Mouse (Mus musculus): ENCODE results near the gene Ergic2. TPM values are rescaled to one million over a fixed set of nuclear protein-coding genes. Genes with fewer than 3 reads are reported as not detected.

The Ergic2 gene
- polyA plus RNA-seq, 1 experiment = 11.8 TPM

DNA sequence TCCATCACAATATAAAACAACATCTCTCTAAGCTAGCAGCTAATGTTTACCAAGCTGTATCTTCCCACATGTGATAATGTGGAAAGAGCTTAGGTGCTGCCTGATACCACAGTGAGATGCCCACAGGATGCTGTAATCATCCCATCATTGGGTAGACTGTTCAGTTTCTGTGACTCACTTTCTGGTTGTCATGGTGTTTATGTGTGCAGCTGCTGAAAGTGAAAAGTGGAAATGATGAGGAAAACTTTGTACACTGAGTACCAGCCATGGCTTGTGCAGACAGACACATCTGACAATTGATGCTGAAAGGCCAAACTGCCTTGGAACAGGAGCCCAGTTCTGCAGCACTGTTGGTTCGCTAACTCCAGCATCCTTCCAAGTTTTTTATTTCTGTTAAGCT is 27.1 kb upstream of the Ergic2 start:
- Histone ChIP-seq H3K4me1 (ENCODE audit: control insufficient read depth, insufficient read depth, insufficient read length) (no peaks in the 10 kb centered on the region), H3K4me3 (ENCODE audit: extremely low read depth, insufficient read depth, insufficient read length) (no peak overlapping the region), H3K36me3 (ENCODE audit: control insufficient read depth, insufficient read depth, low read length) (no peaks in the 10 kb centered on the region), H3K27me3 (ENCODE audit: control insufficient read depth, insufficient read depth, low read length) (no peaks in the 10 kb centered on the region), H3K27ac (ENCODE audit: insufficient read depth, low read length) (no peak overlapping the region)
- TF ChIP-seq CTCF (IDR thresholded peaks at IDR 0.05; ENCODE audit: extremely low read depth, insufficient read depth, insufficient read length, insufficient replicate concordance) (no peak), POLR2A (IDR thresholded peaks at IDR 0.05; ENCODE audit: low read depth, low read length) (no peak)
- DNase-seq (ENCODE audit: low read depth in 1 of 2, low spot score in 2 of 2) = no peak
- 85% methylated on average over 1 of the region's 1 CpGs for WGBS

DNA sequence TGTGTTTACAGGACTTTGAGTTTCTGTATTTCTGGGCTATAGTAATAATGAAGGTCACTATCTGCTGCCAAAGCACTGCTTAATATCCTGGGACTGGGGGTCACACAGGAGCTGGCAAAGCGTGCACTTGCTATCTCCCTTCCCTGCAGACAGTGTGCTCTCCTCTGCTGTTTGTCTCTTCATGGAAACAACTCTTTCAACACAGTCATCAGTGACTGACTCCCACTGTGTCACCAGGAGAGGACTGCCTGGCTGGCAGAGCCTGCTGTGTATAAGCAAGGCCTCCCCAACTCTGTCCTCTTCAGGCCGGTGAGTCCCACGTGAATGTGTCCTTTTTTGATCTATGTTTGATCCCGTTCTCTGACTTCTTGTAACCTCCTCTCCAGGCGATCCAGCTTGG is 25.3 kb upstream of the Ergic2 start:
- WGBS = 86% methylated on average over 5 of the region's 5 CpGs

DNA sequence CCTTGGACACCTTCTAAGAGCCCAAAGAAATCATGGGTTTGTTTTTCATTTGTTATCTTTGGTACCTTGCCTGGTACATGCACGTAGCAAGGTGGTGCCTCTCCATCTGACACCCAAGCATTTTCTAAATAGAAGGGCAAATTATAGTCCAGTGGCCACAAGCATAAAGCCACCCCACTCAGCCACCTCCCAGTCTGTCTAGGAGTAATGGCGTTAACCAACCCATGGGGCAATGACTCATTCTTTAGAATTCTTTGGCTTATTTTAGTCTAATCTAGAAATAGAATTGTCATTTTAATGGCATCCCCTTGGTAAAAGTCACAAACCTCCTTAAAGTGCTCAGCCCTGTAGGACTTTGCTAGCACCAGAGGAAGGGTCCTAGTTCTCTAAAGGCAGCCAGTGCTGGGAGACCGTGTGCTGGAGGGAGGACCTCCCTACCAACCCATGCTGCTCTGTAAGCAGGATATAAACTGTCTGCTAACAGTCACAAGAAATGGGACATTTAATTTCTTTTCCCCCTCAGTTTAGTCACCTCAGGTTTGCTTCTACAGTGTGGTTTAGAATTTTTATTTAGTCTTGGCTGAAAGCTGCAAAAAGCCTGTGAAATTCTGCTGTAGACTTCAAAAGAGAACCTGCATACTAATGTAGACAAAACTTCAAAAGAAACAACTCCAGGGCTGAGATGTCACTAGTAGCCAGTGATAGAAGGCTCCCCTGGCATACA is 22.1 kb upstream of the Ergic2 start:
- 89% methylated on average over 3 of the region's 3 CpGs for WGBS
- Histone ChIP-seq H3K4me1 (ENCODE audit: control insufficient read depth, insufficient read depth, insufficient read length) (no peaks in the 10 kb centered on the region), H3K27ac (ENCODE audit: insufficient read depth, low read length) (no peak overlapping the region), H3K36me3 (ENCODE audit: control insufficient read depth, insufficient read depth, low read length) (no peaks in the 10 kb centered on the region), H3K4me3 (ENCODE audit: extremely low read depth, insufficient read depth, insufficient read length) (no peak overlapping the region), H3K27me3 (ENCODE audit: control insufficient read depth, insufficient read depth, low read length) (no peaks in the 10 kb centered on the region)
- TF ChIP-seq POLR2A (IDR thresholded peaks at IDR 0.05; ENCODE audit: low read depth, low read length) = no peak
- no peak for TF ChIP-seq CTCF (IDR thresholded peaks at IDR 0.05; ENCODE audit: extremely low read depth, insufficient read depth, insufficient read length, insufficient replicate concordance)
- no peak for DNase-seq (ENCODE audit: low read depth in 1 of 2, low spot score in 2 of 2)

More for the DNA sequence above, 25.3 kb upstream of the Ergic2 start:
- Histone ChIP-seq H3K36me3 (ENCODE audit: control insufficient read depth, insufficient read depth, low read length) (no peaks in the 10 kb centered on the region), H3K27ac (ENCODE audit: insufficient read depth, low read length) (no peak overlapping the region), H3K4me3 (ENCODE audit: extremely low read depth, insufficient read depth, insufficient read length) (no peak overlapping the region), H3K27me3 (ENCODE audit: control insufficient read depth, insufficient read depth, low read length) (no peaks in the 10 kb centered on the region), H3K4me1 (ENCODE audit: control insufficient read depth, insufficient read depth, insufficient read length) (no peaks in the 10 kb centered on the region)
- no peak for DNase-seq (ENCODE audit: low read depth in 1 of 2, low spot score in 2 of 2)
- TF ChIP-seq CTCF (IDR thresholded peaks at IDR 0.05; ENCODE audit: extremely low read depth, insufficient read depth, insufficient read length, insufficient replicate concordance) = no peak

DNA sequence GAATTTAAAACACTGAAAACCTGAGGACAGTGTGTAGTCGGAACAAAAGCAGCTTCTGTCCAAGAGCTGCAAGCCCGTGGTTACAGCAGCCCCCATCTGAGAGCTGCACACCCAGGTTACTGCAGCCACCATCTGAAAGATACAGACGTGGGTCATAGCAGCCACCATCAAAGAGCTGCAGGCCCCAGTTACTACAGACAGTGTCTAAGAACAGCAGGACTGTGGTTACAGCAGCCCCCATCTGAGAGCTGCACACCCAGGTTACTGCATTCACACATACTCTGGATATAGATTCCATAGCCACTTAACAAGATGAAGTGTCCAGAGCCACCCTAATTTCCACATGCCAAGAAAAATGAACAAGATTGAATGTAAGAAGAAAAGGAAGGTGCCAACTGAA is 15.4 kb upstream of the Ergic2 start:
- 62% methylated on average over 3 of the region's 3 CpGs for WGBS
- no peaks in the 10 kb centered on the region for H3K27me3 ChIP-seq (ENCODE audit: control insufficient read depth, insufficient read depth, low read length)
- no peaks in the 10 kb centered on the region for H3K4me1 ChIP-seq (ENCODE audit: control insufficient read depth, insufficient read depth, insufficient read length)
- TF ChIP-seq CTCF (IDR thresholded peaks at IDR 0.05; ENCODE audit: extremely low read depth, insufficient read depth, insufficient read length, insufficient replicate concordance) = no peak
- no peak for TF ChIP-seq POLR2A (IDR thresholded peaks at IDR 0.05; ENCODE audit: low read depth, low read length)
- no peak for DNase-seq (ENCODE audit: low read depth in 1 of 2, low spot score in 2 of 2)
- no peak overlapping the region for H3K4me3 ChIP-seq (ENCODE audit: extremely low read depth, insufficient read depth, insufficient read length)
- no peaks in the 10 kb centered on the region for H3K36me3 ChIP-seq (ENCODE audit: control insufficient read depth, insufficient read depth, low read length)
- H3K27ac ChIP-seq (ENCODE audit: insufficient read depth, low read length) = no peak overlapping the region

DNA sequence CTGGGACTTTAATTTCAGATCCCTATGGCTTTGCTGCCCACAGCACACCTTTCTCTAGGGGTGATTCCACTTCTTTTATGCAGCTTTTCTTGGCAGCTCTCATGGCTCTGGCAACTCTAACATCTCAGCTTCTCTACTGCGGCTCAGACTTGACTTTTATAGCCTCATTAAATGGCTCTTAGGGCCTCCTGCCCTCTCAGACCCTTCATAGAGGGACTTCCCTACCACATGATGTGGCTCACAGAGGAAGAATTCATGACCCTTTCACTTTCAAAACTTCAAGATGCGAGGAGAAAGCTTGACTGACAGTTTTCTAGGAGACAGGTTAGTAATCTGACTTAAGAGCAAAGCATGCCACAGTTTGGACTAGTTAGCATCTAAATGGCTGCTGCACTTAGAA is 10.5 kb upstream of the Ergic2 start:
- H3K4me3 ChIP-seq (ENCODE audit: extremely low read depth, insufficient read depth, insufficient read length) = no peak overlapping the region
- H3K27ac ChIP-seq (ENCODE audit: insufficient read depth, low read length) = no peak overlapping the region
- H3K36me3 ChIP-seq (ENCODE audit: control insufficient read depth, insufficient read depth, low read length) = no peaks in the 10 kb centered on the region
- H3K4me1 ChIP-seq (ENCODE audit: control insufficient read depth, insufficient read depth, insufficient read length) = no peaks in the 10 kb centered on the region
- WGBS = 70% methylated on average over 2 of the region's 2 CpGs
- TF ChIP-seq POLR2A (IDR thresholded peaks at IDR 0.05; ENCODE audit: low read depth, low read length) (no peak), CTCF (IDR thresholded peaks at IDR 0.05; ENCODE audit: extremely low read depth, insufficient read depth, insufficient read length, insufficient replicate concordance) (no peak)
- no peaks in the 10 kb centered on the region for H3K27me3 ChIP-seq (ENCODE audit: control insufficient read depth, insufficient read depth, low read length)
- no peak for DNase-seq (ENCODE audit: low read depth in 1 of 2, low spot score in 2 of 2)

DNA sequence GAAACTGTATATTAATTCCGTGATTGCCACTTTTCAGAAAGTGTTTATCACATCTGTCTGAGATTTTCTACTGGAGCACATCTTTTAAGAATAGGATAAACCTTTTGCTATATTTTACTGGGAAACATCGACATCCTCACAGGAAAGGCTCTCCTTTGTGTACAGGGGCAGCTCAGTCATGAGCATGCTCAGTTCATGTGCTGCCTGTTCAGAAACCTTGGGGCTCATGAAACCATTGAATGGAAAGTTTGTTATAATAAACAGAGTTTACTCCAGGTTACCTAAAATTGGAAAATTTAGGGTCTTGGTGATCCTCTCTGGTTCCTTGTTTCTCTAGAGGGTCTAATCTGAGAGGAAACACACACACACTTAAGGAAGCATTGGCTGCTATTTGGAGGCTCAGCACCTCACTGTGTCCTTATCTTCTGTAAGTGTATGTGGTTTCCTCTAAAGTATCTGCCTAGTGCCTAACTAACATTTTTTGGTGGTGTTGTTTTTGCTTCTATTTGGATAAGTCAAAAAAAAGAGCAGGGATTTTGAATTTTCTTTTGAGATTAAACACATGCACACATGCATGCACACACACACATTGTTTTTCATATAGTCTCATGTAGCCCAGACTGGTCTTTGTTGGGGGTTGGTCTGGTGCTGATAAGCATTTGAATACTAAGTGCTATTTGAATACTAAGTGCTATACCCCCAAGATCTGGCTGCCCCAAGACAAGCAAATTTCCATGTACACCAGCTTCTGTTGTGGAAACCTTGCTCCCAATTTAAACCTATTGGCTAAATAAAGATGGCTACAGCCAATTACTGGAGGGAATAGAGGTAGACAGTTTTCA is 6.3 kb upstream of the Ergic2 start:
- no peak overlapping the region for H3K27ac ChIP-seq (ENCODE audit: insufficient read depth, low read length)
- TF ChIP-seq CTCF (IDR thresholded peaks at IDR 0.05; ENCODE audit: extremely low read depth, insufficient read depth, insufficient read length, insufficient replicate concordance) (no peak), POLR2A (IDR thresholded peaks at IDR 0.05; ENCODE audit: low read depth, low read length) (no peak)
- no peaks in the 10 kb centered on the region; the same call in 1 of the 2 replicates for H3K4me1 ChIP-seq (ENCODE audit: control insufficient read depth, insufficient read depth, insufficient read length)
- WGBS = 50% methylated on average over 2 of the region's 2 CpGs
- no peaks in the 10 kb centered on the region for H3K27me3 ChIP-seq (ENCODE audit: control insufficient read depth, insufficient read depth, low read length)
- no peaks in the 10 kb centered on the region for H3K36me3 ChIP-seq (ENCODE audit: control insufficient read depth, insufficient read depth, low read length)
- no peak overlapping the region for H3K4me3 ChIP-seq (ENCODE audit: extremely low read depth, insufficient read depth, insufficient read length)
- no peak for DNase-seq (ENCODE audit: low read depth in 1 of 2, low spot score in 2 of 2)

DNA sequence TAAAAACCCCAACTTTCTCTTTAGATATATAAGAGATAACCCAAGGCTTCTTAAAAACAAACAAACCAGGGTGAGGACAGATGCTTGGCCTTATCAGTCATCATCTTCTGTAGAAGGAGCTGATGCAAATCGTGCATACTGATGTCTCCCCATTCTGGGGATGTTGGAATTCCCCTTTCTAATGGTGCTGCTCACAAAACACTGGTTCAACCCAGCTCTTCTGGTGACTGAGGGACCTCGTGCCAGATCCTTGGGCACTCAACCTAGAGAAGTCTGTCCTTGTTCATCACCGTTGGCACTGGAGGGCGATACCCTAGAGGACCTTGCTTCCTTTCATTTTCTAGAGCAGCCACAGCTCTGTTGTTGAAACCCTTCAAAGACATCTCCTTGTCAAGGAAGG is 4.6 kb upstream of the Ergic2 start:
- WGBS = 71% methylated on average over 4 of the region's 4 CpGs
- Histone ChIP-seq H3K36me3 (ENCODE audit: control insufficient read depth, insufficient read depth, low read length) (no peaks in the 10 kb centered on the region), H3K27ac (ENCODE audit: insufficient read depth, low read length) (no peak overlapping the region), H3K27me3 (ENCODE audit: control insufficient read depth, insufficient read depth, low read length) (no peaks in the 10 kb centered on the region), H3K4me3 (ENCODE audit: extremely low read depth, insufficient read depth, insufficient read length) (no peak overlapping the region), H3K4me1 (ENCODE audit: control insufficient read depth, insufficient read depth, insufficient read length) (no peaks in the 10 kb centered on the region; the same call in 1 of the 2 replicates)
- TF ChIP-seq POLR2A (IDR thresholded peaks at IDR 0.05; ENCODE audit: low read depth, low read length) (no peak), CTCF (IDR thresholded peaks at IDR 0.05; ENCODE audit: extremely low read depth, insufficient read depth, insufficient read length, insufficient replicate concordance) (no peak)
- no peak for DNase-seq (ENCODE audit: low read depth in 1 of 2, low spot score in 2 of 2)
